In the genomic region with DNA sequence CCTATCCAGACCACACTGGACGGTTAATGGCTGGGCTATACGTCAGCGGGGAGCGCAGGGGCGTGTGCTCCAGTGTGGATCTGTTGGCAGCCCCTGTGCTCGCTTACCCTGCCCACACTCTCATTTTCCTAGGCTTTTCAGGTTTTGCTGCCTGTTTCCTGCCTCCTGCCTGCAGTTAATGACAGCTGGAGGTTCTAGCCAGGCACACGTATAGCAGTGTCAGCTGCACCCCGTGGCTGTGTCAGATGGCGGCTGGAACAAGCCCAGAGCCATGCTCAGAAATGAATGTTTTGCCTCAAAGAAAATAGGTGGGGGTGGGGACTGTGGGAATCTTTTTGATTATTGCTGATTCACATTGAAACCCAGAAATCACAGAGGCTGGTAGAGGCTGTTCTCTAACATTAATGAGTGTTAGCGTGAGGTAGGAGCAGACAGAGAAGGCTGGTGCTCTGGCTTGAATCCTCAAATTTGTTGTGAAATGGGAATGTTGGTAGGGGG, we compare ENCODE assay signal across 10 mouse cellular contexts.
A peak's percentile ranks its signal among the peaks of the same experiment; 100 is the strongest.
DNase-seq lines count a peak whose midpoint lies in the region; ATAC-seq lines count a peak whose summit lies in the region.
"Had no signal": no experiment of that assay in that cellular context is flagged by ENCODE, and none has a peak within 500 bp of the region (broad histone marks: within the 10 kb centered on the region; RNA-seq: fewer than 3 reads in every experiment).

No protein-coding gene starts in this region.

- no peaks in the 10 kb centered on the region for H3K27me3 ChIP-seq in intestine, embryonic 16.5 days (replicated peaks; ENCODE audit: control insufficient read depth, insufficient read depth, low read length)
- no peaks in the 10 kb centered on the region for H3K27me3 ChIP-seq in intestine, embryonic 15.5 days (replicated peaks)
- no peaks in the 10 kb centered on the region for H3K27me3 ChIP-seq in forebrain, embryonic 15.5 days
- no peaks in the 10 kb centered on the region for H3K27me3 ChIP-seq in limb, embryonic 13.5 days
- H3K27me3 ChIP-seq: heart, embryonic 15.5 days had no signal

- no peaks in the 10 kb centered on the region for H3K9me3 ChIP-seq in intestine, embryonic 16.5 days (ENCODE audit: control insufficient read depth, low read length)
- H3K9me3 ChIP-seq in intestine, embryonic 15.5 days = no peaks in the 10 kb centered on the region
- H3K9me3 ChIP-seq in forebrain, embryonic 15.5 days = no peaks in the 10 kb centered on the region
- no peaks in the 10 kb centered on the region for H3K9me3 ChIP-seq in limb, embryonic 13.5 days
- H3K9me3 ChIP-seq: heart, embryonic 15.5 days; megakaryocyte, embryonic 14.5 days had no signal

- 0 out of 2 replicates have a peak overlapping the region, but pooled peaks have one; percentile 4 for H3K9ac ChIP-seq in intestine, embryonic 16.5 days (ENCODE audit: low read depth, low read length)
- no peak overlapping the region for H3K9ac ChIP-seq in intestine, embryonic 15.5 days
- no peak overlapping the region; the same call in 1 of the 2 replicates for H3K9ac ChIP-seq in forebrain, embryonic 15.5 days (replicated peaks)
- H3K9ac ChIP-seq in limb, embryonic 13.5 days = no peak overlapping the region
- H3K9ac ChIP-seq: heart, embryonic 15.5 days had no signal

- H3K4me3 ChIP-seq in intestine, embryonic 16.5 days (ENCODE audit: low read length) = no peak overlapping the region
- no peak overlapping the region for H3K4me3 ChIP-seq in intestine, embryonic 15.5 days (replicated peaks)
- H3K4me3 ChIP-seq in forebrain, embryonic 15.5 days = no peak overlapping the region
- no peak overlapping the region for H3K4me3 ChIP-seq in limb, embryonic 13.5 days
- H3K4me3 ChIP-seq: heart, embryonic 15.5 days; megakaryocyte, embryonic 14.5 days had no signal

- WGBS in intestine, embryonic 16.5 days = 60% methylated on average over 10 of the region's 10 CpGs
- WGBS in intestine, embryonic 15.5 days = 54% methylated on average over 10 of the region's 10 CpGs
- WGBS in forebrain, embryonic 15.5 days = 30% methylated on average over 10 of the region's 10 CpGs
- 9% methylated on average over 10 of the region's 10 CpGs for WGBS in limb, embryonic 13.5 days

- no peaks in the 10 kb centered on the region for H3K36me3 ChIP-seq in intestine, embryonic 16.5 days (ENCODE audit: control insufficient read depth, insufficient read depth, low read length)
- H3K36me3 ChIP-seq in intestine, embryonic 15.5 days = no peaks in the 10 kb centered on the region
- no peaks in the 10 kb centered on the region for H3K36me3 ChIP-seq in forebrain, embryonic 15.5 days
- no peaks in the 10 kb centered on the region for H3K36me3 ChIP-seq in limb, embryonic 13.5 days
- H3K36me3 ChIP-seq: heart, embryonic 15.5 days had no signal

- peaks cover 4% of the 10 kb centered on the region; the same call in 1 of the 2 replicates for H3K4me1 ChIP-seq in intestine, embryonic 16.5 days (ENCODE audit: control insufficient read depth, insufficient read depth, low read length)
- H3K4me1 ChIP-seq in intestine, embryonic 15.5 days (replicated peaks) = peaks cover 3% of the 10 kb centered on the region
- H3K4me1 ChIP-seq in forebrain, embryonic 15.5 days = peaks cover 19% of the 10 kb centered on the region
- H3K4me1 ChIP-seq in limb, embryonic 13.5 days = peaks cover 48% of the 10 kb centered on the region

- peak; percentile 90 for DNase-seq in cerebellum, adult 11-12 months
- DNase-seq in natural killer cell, adult 2 months (ENCODE audit: low spot score in 2 of 2) = no peak
- DNase-seq in liver = no peak
- DNase-seq in thymus, postnatal 36 days = no peak

- no peak overlapping the region for H3K4me2 ChIP-seq in intestine, embryonic 16.5 days (ENCODE audit: low read depth, low read length)
- H3K4me2 ChIP-seq in intestine, embryonic 15.5 days (replicated peaks) = no peak overlapping the region
- H3K4me2 ChIP-seq in forebrain, embryonic 15.5 days (replicated peaks) = peak overlapping the region; percentile 16; the same call in 1 of the 2 replicates
- peak overlapping the region; percentile 31 for H3K4me2 ChIP-seq in limb, embryonic 13.5 days (replicated peaks)
- H3K4me2 ChIP-seq: heart, embryonic 15.5 days had no signal

- ATAC-seq in intestine, embryonic 16.5 days = 0 out of 2 replicates have a peak, but pooled peaks have one; percentile 24
- ATAC-seq in intestine, embryonic 15.5 days = no peak
- peak; percentile 88 for ATAC-seq in forebrain, embryonic 15.5 days (replicated peaks)
- ATAC-seq in limb, embryonic 13.5 days (ENCODE audit: low FRiP score, low read depth) = peak; percentile 76

- no peak overlapping the region for H3K27ac ChIP-seq in intestine, embryonic 16.5 days (ENCODE audit: low read length)
- no peak overlapping the region for H3K27ac ChIP-seq in intestine, embryonic 15.5 days
- peak overlapping the region; percentile 68 for H3K27ac ChIP-seq in forebrain, embryonic 15.5 days (replicated peaks)
- H3K27ac ChIP-seq in limb, embryonic 13.5 days = peak overlapping the region; percentile 67
- H3K27ac ChIP-seq: heart, embryonic 15.5 days had no signal

Comparison
In these comparisons a context has a peak if more than half of its experiments do, and no peak if none do; other contexts are left out.
1. H3K27ac ChIP-seq: peak in forebrain, embryonic 15.5 days (single experiment) and limb, embryonic 13.5 days (single experiment); none in intestine, embryonic 16.5 days (single experiment) and intestine, embryonic 15.5 days (single experiment).
2. H3K4me2 ChIP-seq: peak in forebrain, embryonic 15.5 days (single experiment) and limb, embryonic 13.5 days (single experiment); none in intestine, embryonic 16.5 days (single experiment) and intestine, embryonic 15.5 days (single experiment).